Mouse (Mus musculus) cerebellum, adult 11 months (tissue): ENCODE results near the gene Nuak1.

Source experiments
- DNase-seq: peaks from one replicate; pipeline ENCODE4 v3.0.0; 2022

Nuak1 gene

DNA sequence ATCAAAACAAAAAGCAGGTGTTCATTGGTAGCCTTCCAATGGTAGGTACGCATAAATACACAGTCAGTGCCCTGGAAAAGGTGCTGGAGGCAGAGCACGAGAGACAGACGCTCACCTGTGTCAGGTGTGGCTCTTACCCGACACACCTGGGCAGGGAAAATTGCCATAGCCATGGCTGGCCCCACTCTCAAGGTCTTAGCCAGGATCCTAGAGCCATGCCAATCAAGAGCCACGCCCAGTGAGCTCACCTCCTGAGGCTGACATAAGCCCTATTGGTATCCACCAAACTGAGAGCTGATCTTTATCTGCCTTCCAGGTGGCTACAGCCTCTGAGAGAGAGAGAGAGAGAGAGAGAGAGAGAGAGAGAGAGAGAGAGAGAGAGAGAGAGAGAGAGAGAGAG lies 64.1 kb downstream of the Nuak1 start:
- no peak for DNase-seq

DNA sequence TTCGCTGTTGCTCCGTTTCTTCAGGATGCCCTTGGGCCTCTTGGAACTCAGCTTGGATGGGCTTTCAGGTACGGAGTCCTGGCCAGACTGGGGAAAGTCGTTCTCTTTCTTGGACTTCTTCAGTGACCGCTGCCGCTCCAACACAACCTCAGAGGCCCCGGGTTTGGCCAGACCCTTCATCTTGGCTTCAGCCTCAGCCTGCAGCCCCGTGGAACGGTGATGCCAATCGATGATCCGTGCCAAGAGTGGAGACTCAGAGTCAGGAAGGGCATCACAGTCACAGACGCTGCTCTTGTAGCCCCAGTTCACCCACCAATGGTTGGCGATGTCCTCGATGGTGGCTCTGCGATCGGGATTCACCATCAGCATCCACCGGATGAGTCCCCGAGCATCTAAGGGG lies 65.4 kb downstream of the Nuak1 start:
- no peak for DNase-seq

DNA sequence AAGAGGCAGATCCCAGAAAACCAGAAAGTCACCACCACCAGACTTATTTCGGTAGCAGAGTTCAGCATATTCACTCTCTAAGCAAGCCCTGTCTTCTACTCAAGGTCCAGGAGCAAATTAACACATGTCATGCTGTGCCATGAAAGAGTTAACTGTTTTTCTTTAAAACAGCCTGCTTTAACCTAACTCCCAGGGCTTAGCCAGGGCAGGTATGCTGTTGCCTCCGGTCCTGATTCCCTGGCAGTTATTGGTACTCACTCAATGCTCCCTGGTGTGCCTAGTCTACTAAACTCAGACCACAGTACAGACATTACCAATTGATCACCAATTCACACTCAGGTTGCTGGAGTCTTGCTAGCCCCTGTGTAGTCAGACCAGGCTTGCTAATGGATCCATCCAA lies 66.9 kb downstream of the Nuak1 start:
- no peak for DNase-seq

DNA sequence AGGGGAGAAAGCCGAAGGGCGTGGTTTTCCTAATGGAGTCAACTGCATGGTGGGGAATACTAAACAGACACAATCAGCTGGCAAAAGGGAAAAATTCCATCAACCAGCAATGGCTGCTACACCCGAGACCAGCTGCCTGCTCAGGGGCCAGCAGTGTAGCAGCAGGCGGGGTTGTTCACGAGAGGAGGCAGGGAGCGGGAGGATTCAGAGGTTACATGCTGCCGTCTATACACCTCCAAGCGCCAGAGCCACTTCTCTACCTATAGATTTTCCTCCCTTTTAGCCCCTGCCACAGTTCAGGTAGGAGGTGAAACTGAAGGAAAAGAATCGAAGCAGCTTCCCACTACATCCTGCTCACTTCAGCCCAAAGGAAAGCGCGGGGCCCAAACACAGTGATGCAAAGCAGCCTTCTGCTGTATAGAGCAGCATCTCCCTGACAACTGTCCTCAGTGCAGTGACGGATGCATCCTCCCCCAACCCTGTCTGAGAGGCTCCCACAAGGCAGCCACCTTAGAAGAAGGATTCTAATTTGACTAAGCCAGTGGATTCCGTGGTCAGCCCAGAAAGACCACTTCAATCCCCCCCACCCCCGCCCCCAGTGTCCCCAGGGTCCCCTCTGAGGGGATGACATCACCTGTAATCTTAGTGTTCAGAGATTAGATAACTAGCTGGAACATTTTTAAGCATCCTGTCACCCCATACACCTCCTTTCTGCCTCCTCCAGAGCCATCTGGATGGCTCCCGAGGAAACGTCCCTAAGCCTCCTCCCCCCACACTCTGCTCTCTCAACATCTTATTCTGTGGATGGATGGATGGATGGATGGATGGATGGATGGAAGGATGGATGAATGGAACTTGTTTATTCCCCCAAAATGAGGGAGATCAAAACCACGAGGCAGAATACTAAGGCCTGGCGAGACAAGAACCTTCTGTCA lies 68.0 kb downstream of the Nuak1 start:
- no peak for DNase-seq

DNA sequence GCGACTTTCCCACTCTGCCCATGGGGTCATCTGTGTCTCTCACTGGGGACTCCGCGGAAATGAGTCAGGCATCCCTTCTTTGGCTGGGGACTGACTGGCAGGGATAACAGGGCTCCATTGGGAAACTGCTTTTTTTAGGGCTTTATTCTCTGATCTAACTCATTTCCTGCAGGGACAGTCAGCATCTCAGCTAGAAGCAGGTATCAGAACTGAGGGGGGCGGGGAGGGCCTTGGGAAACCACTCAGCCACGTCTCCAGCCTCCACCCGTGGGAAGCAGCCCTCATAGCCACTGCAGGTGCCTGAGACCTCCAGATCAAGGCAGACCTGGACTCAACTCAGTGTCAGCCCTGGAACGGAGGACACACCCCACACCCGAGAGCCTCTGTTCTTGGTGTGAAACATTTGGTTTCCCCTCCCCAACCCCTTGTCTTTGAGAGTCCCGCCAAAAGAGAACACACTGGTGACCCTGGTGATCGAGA lies 68.7 kb downstream of the Nuak1 start:
- DNase-seq, result peak; percentile 64

DNA sequence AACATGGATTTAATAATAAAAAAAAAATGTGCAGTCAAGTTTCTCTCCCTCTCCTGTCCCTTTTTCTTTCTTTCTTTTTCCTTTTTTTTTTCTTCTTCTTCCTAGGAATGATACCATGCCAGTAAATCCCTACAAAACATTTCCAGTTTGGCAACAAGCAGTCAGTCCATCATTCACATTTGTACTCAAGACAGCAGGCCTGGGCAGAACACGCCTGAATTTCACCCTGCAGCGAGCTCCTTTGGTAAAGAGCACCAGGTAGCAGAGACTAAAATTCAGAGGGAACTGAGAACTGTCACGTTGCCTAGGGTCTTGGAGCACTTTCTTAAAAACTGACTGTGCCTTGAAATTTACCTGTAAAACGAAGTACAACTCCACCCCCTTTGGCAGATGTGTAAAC lies 69.2 kb downstream of the Nuak1 start:
- DNase-seq, result no peak

DNA sequence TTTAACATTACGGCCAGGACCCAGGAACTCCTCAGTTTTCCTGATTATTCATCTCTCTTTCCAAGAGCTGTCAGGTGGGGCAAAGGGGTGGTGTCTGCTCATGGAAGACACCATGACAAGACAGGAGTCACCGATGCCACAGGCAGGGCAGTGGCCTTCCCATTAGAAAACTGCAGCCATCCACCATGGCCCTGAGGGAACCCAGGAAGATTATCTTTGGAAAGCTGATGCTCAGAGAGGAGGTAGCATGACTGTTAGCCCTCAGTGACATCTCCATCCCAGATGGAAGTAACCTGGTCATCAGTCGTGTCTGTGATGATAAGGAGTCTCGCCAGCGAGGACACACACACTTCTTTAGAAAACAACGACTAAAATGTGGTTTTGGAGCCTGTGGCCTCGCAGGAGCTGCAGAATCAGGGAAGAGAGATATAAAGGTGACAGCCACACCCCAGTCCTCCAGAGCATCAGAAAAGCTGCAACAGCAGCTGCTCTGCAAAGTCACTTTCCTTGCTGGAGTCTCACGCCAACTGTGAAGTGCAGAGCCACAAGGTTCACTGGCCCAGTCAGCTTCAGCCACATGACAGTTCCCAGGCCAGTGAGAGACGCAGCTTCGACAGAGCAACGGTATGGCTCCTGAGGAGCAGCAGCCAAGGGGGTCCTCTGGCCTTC lies 70.6 kb downstream of the Nuak1 start:
- DNase-seq, result no peak

DNA sequence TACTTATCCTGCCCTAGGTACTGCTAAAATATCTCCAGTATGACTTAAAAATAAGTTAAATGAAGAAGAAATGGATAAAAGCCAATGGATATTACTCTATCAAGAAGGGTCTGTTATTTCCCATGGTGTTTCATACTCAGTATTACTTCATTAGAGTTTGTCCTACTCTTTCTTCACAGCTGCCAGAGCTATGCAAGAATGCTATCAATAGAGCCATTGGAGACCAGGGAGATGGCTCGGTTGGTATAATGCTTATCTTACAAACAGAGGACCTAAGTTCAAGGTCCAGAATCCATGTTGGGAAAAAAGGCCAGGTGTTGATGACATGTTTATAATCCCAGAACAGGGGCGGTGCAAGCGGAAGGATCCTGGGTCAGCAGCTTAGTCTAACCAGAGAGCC lies 72.2 kb downstream of the Nuak1 start:
- no peak for DNase-seq

DNA sequence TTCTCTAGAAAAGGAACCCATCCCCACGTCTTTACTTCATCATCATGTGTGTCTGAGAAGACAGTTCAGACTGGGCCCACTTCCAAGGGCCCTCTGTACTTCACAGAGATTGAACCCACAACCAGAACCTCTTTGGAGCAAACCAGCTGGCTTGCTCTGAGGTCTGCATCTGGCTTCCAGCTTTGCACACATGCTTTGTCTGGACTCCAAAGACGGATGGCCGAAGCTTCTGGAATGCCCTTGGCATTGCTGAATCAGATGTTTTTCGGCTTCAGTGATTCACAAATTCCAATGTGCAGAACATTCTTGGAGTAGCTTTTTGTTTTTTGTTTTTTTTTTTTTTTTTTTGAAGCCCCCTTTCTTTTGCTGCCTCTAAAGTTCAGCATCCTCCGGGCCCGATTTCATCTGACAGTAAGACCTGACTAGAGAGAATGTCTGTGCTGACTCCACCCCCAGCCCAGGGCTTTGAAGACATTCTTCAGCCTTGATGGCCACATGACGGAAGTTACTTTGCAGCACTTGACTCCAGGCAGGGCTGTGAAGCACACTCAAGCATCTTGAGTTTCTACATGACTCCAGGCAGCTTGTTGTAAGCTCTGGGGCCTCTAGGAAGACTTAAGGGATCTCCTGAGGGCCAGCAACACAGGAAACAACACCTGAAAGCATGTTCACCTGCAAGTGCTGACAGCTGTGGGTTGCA lies 75.1 kb downstream of the Nuak1 start:
- DNase-seq, result no peak

DNA sequence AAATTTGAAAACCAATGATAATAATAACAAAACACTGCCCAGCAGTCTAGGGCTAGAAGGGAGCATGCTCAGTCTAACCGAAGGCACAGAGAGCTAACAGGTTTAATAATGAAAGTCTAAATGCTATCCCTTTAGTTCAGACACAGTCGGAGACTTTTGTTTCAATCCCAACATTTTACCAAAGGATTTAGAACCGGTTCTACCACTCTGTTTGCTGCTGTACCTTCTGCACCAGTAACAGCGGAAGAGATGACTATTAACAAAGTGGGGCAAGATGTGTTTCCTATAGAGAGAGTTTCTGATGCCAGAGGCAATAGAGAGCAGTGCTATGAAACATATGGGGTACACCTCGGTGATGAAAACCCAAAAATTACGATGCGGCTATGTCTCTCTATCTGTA lies 76.6 kb downstream of the Nuak1 start:
- DNase-seq, result no peak

DNA sequence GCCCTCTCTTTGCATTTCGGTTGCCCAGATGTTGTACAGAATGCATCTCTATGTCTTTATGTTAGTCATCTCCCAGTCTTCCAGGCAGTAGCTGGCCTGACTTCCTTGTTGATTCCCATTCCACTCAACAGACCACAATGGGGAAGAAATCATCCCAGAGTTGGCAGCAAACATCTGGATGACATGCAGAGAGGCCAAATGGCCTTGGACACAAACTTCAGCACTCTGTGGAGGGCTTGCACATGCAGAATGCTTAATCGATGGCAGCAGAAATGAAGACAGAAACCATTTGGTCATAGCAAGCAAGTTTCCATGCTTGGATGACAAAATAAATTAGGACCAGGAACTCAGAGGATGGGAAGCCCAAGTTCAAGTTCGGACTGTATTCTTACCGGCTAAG lies 79.4 kb downstream of the Nuak1 start:
- DNase-seq, result no peak

DNA sequence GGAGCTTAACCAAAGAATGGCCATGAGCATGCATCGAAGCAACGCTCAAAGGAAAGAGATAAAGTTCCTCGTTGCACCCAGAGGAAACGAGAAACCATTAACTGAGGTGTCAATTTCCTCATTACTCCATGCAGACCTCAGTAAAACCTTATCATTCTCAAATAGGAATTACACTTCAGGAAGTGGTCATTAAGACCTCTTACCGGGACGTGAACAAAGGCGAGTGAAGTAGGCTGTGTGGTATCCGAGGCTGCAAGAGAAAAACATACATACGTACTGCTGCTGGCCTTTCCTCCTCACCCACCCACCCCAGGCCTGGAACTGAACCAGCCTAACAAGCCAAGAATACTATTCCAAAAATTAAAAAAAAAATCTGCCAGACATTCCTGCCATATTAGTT lies 80.0 kb downstream of the Nuak1 start:
- no peak for DNase-seq

DNA sequence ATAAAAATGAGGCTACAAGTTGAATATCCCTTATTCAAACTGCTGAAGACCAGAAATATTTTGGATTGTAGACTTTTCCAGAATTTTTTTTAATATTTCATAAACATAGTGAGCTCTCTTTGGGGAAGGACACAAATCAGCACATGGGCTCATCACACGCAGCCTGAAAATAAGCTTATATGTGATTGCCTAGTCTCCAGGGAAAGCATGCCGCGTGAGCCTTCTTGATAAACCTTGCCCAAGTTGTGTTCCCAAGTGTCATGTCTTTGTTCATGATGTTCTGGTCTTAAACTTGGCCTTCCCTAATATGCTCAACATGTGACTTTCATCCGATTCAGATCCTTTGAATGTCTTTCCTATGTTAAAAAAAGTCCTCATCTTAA lies 81.7 kb downstream of the Nuak1 start:
- no peak for DNase-seq

DNA sequence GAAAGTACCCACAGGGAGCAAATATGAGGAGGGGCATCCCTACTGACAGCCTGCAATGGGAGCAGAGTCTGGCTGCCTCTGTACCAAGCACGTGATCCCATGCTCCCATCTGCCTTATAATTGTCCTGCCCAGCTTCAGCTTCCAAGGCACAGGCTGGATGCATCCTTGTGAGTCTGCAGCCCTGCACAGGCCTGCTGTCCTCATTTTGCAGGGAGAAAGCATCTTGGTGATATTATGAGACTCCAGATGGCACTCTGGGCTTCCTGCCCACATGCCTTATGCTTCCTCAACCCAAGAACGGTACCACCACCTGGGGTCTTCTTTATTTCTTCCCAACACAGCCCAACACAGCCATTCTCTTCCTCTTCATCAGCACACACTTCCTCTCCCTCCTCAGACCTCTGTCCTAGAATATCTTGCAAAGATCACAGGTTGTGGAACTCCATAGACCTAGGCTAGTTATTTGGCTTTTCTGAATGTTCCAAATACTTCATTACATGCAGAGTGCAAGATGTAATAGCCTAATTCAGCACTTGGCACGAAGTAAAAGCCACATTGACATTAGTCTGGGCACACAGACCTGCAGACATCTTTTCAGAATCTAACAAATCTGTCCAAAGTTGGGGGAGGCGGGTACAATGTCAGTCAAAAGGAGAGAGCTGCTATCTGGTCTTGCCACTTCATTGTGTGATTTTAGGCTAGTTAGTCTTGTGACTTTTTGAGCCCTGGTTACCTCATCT lies 82.2 kb downstream of the Nuak1 start:
- DNase-seq, result peak; percentile 96

DNA sequence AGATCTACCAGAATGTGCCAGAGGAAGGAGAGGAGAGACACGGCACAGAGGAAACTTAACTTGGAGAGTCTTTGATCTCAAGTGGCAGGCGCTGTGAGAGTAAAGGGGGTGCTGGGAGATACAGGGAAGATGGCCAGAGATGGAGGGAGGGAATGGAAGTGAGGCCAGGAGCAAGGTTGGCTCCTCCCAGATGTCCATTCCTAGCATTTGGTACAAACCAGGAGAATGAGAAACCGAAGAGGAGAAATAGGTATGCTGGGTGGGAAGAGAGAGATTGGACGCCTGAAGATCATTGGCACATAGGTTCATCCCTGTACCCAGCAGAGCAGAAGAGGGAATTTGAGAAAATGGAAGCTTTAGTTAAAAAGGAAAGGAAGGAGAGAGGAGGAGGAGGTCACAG lies 82.8 kb downstream of the Nuak1 start:
- DNase-seq, result no peak

DNA sequence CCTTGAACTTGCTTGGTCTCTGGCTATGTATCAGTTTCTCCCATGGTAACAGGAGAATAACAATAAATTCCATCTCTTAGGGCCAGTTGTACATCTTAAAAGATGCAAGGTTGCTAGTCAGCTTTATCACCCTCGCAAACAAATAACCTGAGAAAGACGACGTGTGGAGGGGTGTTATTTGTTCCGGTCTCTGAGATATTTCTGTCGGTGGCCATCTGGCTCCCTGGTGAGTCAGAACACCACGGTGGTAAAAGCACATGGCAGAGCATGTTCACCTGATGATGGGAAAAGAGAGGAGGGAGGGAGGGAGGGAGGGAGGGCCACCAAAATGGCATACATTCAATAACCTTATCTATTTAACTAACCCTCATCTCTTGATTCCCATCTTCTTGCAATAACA lies 86.1 kb downstream of the Nuak1 start:
- no peak for DNase-seq

DNA sequence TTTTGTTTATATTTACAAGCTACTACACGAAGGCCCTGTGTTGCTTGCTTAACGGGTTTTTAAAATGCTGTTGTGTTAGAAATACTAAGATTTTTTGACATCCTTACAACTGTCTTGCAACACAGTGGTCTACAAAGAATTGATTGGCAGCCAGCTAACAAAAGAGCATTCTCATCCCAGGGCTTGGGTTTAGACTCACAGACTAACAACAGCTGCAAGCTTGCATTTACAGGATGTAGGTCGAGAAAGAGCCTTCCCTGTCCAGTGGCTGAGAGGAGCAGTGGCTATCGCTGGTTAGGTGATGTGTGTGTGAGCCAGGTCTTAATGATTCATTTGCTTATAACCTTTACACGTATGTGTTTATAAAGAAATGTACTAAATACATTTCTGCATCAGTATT lies 94.7 kb downstream of the Nuak1 start:
- no peak for DNase-seq

DNA sequence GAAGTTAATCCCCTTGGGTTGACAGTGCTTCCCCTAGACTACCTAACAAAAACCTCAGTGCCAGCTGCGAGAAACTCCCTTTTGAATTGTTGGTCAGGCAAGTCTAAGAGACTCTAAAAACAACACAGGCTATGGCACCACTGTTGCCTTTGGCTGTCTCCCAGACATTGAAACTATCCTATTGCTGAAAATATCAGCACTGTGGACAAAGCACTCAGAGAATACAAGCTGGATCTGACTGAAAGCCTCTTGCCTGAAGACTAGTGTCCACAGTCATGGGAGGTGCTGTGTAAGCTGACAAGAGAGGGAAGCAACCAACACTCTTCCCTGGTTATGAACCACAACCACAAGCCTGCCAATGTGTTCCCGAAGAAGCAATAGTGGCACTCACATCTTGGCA lies 96.9 kb downstream of the Nuak1 start:
- DNase-seq, result no peak

DNA sequence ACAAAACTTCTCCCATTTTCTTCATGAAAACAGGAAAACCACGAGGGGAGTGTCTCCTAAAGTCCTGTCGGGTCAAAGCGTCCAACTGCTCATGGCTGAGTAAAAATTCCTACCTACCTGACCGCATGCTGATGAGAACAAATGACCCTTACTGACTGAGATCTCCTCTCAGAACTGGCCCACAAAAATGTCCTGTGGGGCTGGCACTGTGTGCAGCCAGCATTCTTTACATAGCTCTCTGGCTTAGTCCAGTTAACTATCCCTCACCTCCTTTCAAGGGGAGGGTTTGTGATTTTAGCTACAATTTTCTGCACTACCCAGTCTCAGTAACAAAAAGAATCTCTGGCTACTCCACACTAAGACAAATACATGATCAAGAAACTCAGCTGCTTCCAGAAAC lies 100.9 kb downstream of the Nuak1 start:
- no peak for DNase-seq

DNA sequence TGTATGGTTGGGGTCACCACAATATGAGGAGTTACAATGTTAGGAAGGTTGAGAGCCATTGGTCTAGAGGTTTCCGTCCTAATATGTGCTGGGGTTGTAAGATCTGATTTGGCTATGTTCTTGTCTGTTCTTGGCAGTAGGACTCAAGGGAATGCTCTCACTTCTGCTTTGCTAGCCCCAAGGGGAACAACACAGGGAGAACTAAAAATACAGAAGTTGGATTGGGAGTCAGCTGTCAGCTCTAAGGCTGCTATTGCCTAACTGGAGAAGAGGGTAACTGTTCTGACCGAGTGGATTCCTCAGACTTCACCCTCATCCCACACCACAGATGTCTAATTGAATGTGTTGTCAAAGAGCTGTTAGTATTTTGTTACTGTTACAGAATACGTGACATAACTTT lies 101.6 kb downstream of the Nuak1 start:
- DNase-seq, result no peak

DNA sequence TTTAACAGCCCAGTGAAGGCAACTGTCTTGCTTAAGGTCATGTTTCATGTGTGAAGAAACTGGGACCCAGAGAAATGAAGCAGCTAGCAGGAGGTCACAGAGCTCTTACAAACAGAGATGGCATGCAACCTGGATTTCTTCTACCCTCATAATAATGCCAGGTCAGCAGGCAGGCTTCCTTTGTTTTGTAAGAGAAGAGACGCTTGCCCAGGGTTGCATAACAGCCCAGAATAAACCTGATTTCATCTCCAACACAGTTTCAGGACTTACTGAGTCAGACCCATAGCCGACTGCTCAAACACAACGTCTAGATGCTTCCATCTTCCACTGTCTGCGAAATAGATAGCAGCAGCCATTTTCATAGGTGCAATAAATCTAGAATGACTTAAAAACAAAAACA lies 105.0 kb downstream of the Nuak1 start:
- DNase-seq, result no peak

DNA sequence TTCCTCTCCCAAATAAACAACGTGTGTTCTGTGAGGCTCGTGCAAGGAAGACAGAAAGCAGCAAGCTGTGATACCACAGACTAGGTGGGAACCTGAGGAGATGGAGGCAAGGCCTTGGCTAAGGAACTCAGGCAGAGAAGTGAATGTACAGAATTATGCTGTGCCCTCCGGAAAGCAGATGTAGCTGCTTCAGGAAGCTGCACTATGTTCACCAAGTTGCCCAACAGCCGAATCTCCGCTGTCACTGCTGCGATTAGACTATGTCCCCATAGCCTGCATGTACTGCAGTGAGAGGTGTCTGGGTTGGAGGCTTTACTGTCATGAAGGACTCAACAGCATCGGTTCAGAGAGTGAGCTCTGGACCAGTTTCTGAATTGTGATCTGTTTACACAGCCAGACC lies 110.6 kb downstream of the Nuak1 start:
- no peak for DNase-seq

DNA sequence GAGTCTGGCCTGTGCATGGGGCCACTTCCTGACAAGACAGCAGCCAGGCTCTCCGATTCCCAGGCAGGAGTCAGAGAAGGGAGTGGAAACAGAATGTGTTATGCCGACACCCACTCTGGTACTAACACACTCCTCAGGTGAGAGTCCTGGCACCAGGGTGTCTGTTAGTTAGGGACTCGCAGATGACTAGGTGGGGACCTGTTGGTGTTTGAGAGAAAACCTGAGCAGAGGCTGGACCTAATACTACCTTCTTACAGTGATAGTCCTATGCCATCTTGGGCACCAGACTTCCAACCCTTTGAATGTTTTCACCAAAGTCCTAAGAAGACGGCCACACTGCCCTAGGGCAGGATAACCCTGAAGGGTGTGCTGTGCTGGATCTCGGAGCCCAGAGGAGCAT lies 111.1 kb downstream of the Nuak1 start:
- DNase-seq, result no peak
